Mouse (Mus musculus) kidney, postnatal 25 days (tissue): Measurements from ENCODE around the gene Rbm17.
"Not testable (repeated sequence)": the region's sequence is repeated elsewhere in the genome, so short reads cannot be mapped to it uniquely, and the experiment has no call there.

Experiments
- DNase-seq, 2 experiments: peaks; one replicate each; pipeline ENCODE4 v3.0.0; 2021; ENCODE audit warnings: mixed read lengths in 2 of 2

The Rbm17 gene

GRCm38 (mm10) chr2:11542640-11543039 lies 61.3 kb downstream of the Rbm17 start:
- DNase-seq: peak; percentile 81 to 88

GRCm38 (mm10) chr2:11542121-11542520 lies 61.8 kb downstream of the Rbm17 start:
- no peak for DNase-seq

- not testable (repeated sequence) for DNase-seq
These were observed 62.4 kb downstream of the Rbm17 start for GRCm38 (mm10) chr2:11541528-11541927.

GRCm38 (mm10) chr2:11535966-11536365 lies 68.0 kb downstream of the Rbm17 start:
- DNase-seq: peak; percentile 50 to 77
